Mouse (Mus musculus) midbrain, postnatal 0 days (tissue): ENCODE measurements around the gene Mrpl34. TPM values are rescaled to one million over a fixed set of nuclear protein-coding genes. Genes with fewer than 3 reads are reported as not detected.

Experiments used
- ATAC-seq: fragments of 200-750 bp; cut with Nextera tagmentation; 2 replicates; pipeline ENCODE4 v1.8.0; 2017; ENCODE audit warnings: moderate number of reproducible peaks, mild to moderate bottlenecking, moderate TSS enrichment, moderate library complexity; ENCODE audit not compliant: low FRiP score
- DNase-seq: peaks from one replicate; pipeline ENCODE4 v3.0.0-alpha.2; 2015; ENCODE audit warnings: low spot score
- H3K27ac ChIP-seq: fragments of 300-500 bp; sonication (generic); 2 replicates; pipeline ENCODE4 v1.5.1; 2014; ENCODE audit warnings: low read depth, mild to moderate bottlenecking, low read length, mixed read lengths
- H3K27me3 ChIP-seq: fragments of 300-500 bp; sonication (generic); 2 replicates; pipeline ENCODE4 v1.6.1; 2014; ENCODE audit warnings: low read length, control low read depth, mixed read lengths; ENCODE audit not compliant: insufficient read depth
- H3K36me3 ChIP-seq: fragments of 300-500 bp; sonication (generic); 2 replicates; pipeline ENCODE4 v1.6.1; 2014; ENCODE audit warnings: low read length, control low read depth, mixed read lengths; ENCODE audit not compliant: insufficient read depth
- H3K4me1 ChIP-seq: fragments of 300-500 bp; sonication (generic); 2 replicates; pipeline ENCODE4 v1.6.1; 2014; ENCODE audit warnings: mild to moderate bottlenecking, control low read depth, antibody characterized with exemption, low read length, mixed read lengths; ENCODE audit not compliant: insufficient read depth
- H3K4me2 ChIP-seq: fragments of 300-500 bp; sonication (generic); 2 replicates; pipeline ENCODE4 v1.6.1; 2014; ENCODE audit warnings: low read depth, mild to moderate bottlenecking, low read length, mixed read lengths; ENCODE audit not compliant: poor library complexity, severe bottlenecking
- H3K4me3 ChIP-seq: fragments of 300-500 bp; sonication (generic); 2 replicates; pipeline ENCODE4 v1.5.1; 2014; ENCODE audit warnings: low read depth, mild to moderate bottlenecking, low read length, moderate library complexity
- H3K9ac ChIP-seq: fragments of 300-500 bp; sonication (generic); replicated peaks from 2 replicates; pipeline ENCODE4 v1.6.1; 2014; ENCODE audit warnings: mild to moderate bottlenecking, low read length, moderate library complexity, mixed read lengths; ENCODE audit not compliant: poor library complexity, severe bottlenecking
- H3K9me3 ChIP-seq: fragments of 300-500 bp; sonication (generic); 2 replicates; pipeline ENCODE4 v1.6.1; 2016; ENCODE audit warnings: low read length, control low read depth
- CTCF ChIP-seq: IDR thresholded peaks from 2 replicates; pipeline ENCODE4 v1.5.1; 2016; ENCODE audit warnings: antibody characterized with exemption, mild to moderate bottlenecking
- WGBS: fragments of 180-500 bp; shearing (Covaris S2); extraction: QIAGEN DNeasy Blood & Tissue Kit; methylation state at CpG from one replicate; pipeline ENCODE4 v1.1.7; 2014; 5-methylcytosine and 5-hydroxymethylcytosine counted together
- polyA plus RNA-seq: library from polyadenylated mRNA; unstranded; fragments of >200 nt; fragmentation: Nextera tagmentation; extraction: Ambion mirVana; gene quantifications from 2 replicates; pipeline ENCODE4 v1.2.1, GENCODE M21; 2015
- total RNA-seq: library from RNA; depleted of rRNA; stranded (reverse); fragments of >200 nt; gene quantifications from 2 replicates; pipeline ENCODE4 v1.2.3, GENCODE M21; 2014

Gene Mrpl34
- total and polyA plus RNA-seq, 2 experiments from 2014 or later, result 119 to 163 TPM

- no peaks in the 10 kb centered on the region for H3K9me3 ChIP-seq
- no peaks in the 10 kb centered on the region for H3K27me3 ChIP-seq
- WGBS, result 83% methylated on average over 8 of the region's 8 CpGs
- H3K4me2 ChIP-seq, result peak overlapping the region; percentile 86
- peak overlapping the region; percentile 94 for H3K4me3 ChIP-seq
- peaks cover 5% of the 10 kb centered on the region; the same call in 1 of the 2 replicates for H3K4me1 ChIP-seq
- ATAC-seq, result no peak
- TF ChIP-seq CTCF, result no peak
- no peak for DNase-seq
- H3K36me3 ChIP-seq, result peaks cover 12% of the 10 kb centered on the region
- H3K27ac ChIP-seq, result no peak overlapping the region
- H3K9ac ChIP-seq, result no peak overlapping the region
Observed at GRCm38 (mm10) chr8:71465733-71466132, 974 bp downstream of the Mrpl34 start.

GRCm38 (mm10) chr8:71466198-71466597, 1.4 kb downstream of the Mrpl34 start:
- TF ChIP-seq CTCF, result no peak
- WGBS, result 92% methylated on average over 5 of the region's 5 CpGs
- H3K4me1 ChIP-seq, result peaks cover 5% of the 10 kb centered on the region; the same call in 1 of the 2 replicates
- no peak overlapping the region for H3K4me3 ChIP-seq
- H3K9me3 ChIP-seq, result no peaks in the 10 kb centered on the region
- H3K27ac ChIP-seq, result no peak overlapping the region
- H3K9ac ChIP-seq, result no peak overlapping the region
- ATAC-seq, result no peak
- H3K27me3 ChIP-seq, result no peaks in the 10 kb centered on the region
- DNase-seq, result no peak
- H3K4me2 ChIP-seq, result no peak overlapping the region
- peaks cover 12% of the 10 kb centered on the region for H3K36me3 ChIP-seq

- H3K4me1 ChIP-seq, result peaks cover 3% of the 10 kb centered on the region; the same call in 1 of the 2 replicates
- no peak for ATAC-seq
- H3K4me2 ChIP-seq, result no peak overlapping the region
- no peak overlapping the region for H3K27ac ChIP-seq
- 93% methylated on average over 2 of the region's 2 CpGs for WGBS
- no peaks in the 10 kb centered on the region for H3K9me3 ChIP-seq
- no peak for DNase-seq
- peaks cover 16% of the 10 kb centered on the region for H3K36me3 ChIP-seq
- H3K4me3 ChIP-seq, result no peak overlapping the region
- no peak overlapping the region for H3K9ac ChIP-seq
- H3K27me3 ChIP-seq, result no peaks in the 10 kb centered on the region
- TF ChIP-seq CTCF, result no peak
Observed at GRCm38 (mm10) chr8:71467201-71467600, 2.4 kb downstream of the Mrpl34 start.

GRCm38 (mm10) chr8:71468001-71468400, 3.2 kb downstream of the Mrpl34 start:
- no peak for DNase-seq
- Histone ChIP-seq H3K9me3 (no peaks in the 10 kb centered on the region), H3K4me1 (no peaks in the 10 kb centered on the region; the same call in 1 of the 2 replicates), H3K36me3 (peaks cover 21% of the 10 kb centered on the region), H3K27me3 (no peaks in the 10 kb centered on the region), H3K4me3 (no peak overlapping the region), H3K4me2 (no peak overlapping the region), H3K27ac (no peak overlapping the region), H3K9ac (no peak overlapping the region)
- ATAC-seq, result no peak
- WGBS, result 88% methylated on average over 1 of the region's 1 CpGs
- TF ChIP-seq CTCF, result 0 out of 2 replicates have a peak, but pooled peaks have one; percentile 9

- Histone ChIP-seq H3K27ac (peak within 1 kb of the TSS; percentile 82), H3K9me3 (no peaks in the 10 kb centered on the region), H3K9ac (peak within 1 kb of the TSS; percentile 70), H3K4me3 (peak within 1 kb of the TSS; percentile 65), H3K4me2 (peak within 1 kb of the TSS; percentile 55), H3K4me1 (no peaks in the 10 kb centered on the region; the same call in 1 of the 2 replicates), H3K27me3 (no peaks in the 10 kb centered on the region), H3K36me3 (peaks cover 25% of the 10 kb centered on the region)
- TF ChIP-seq CTCF, result no peak; the same call in 1 of the 2 replicates
- 2% methylated on average over 36 of the region's 52 CpGs for WGBS
- DNase-seq (peak; percentile 100), ATAC-seq (peak; percentile 91)
Observed at GRCm38 (mm10) chr8:71468916-71469315, 4.2 kb downstream of the Mrpl34 start, which contains the start of gene Dda1. Gene Dda1 (plus strand): TSS chr8:71469199.

GRCm38 (mm10) chr8:71469411-71469810, 4.7 kb downstream of the Mrpl34 start:
- H3K27ac ChIP-seq, result peak overlapping the region; percentile 82
- no peaks in the 10 kb centered on the region for H3K4me1 ChIP-seq
- no peaks in the 10 kb centered on the region for H3K9me3 ChIP-seq
- no peaks in the 10 kb centered on the region for H3K27me3 ChIP-seq
- H3K4me2 ChIP-seq, result peak overlapping the region; percentile 55
- peak overlapping the region; percentile 65 for H3K4me3 ChIP-seq
- no peak for TF ChIP-seq CTCF
- ATAC-seq (peak; percentile 57), DNase-seq (peak; percentile 85)
- peak overlapping the region; percentile 70 for H3K9ac ChIP-seq
- H3K36me3 ChIP-seq, result peaks cover 30% of the 10 kb centered on the region
- WGBS, result under 1% methylated on average over 21 of the region's 24 CpGs
